Mouse (Mus musculus) stomach, postnatal 0 days (tissue): ENCODE measurements at regions not wholly inside any gene's neighbourhood (a gene's known extent, or its start where the extent isn't known, plus 50 kb on each side); places are given as distances from the start of the nearest gene placed in this dataset.

Experiments used
- CTCF ChIP-seq: IDR thresholded peaks from 2 replicates; pipeline ENCODE4 v1.5.1; 2016; ENCODE audit warnings: antibody characterized with exemption, low read depth, mild to moderate bottlenecking, moderate library complexity
- EP300 ChIP-seq: optimal IDR thresholded peaks from 2 replicates; pipeline ENCODE3; 2016; ENCODE audit warnings: antibody characterized with exemption

DNA sequence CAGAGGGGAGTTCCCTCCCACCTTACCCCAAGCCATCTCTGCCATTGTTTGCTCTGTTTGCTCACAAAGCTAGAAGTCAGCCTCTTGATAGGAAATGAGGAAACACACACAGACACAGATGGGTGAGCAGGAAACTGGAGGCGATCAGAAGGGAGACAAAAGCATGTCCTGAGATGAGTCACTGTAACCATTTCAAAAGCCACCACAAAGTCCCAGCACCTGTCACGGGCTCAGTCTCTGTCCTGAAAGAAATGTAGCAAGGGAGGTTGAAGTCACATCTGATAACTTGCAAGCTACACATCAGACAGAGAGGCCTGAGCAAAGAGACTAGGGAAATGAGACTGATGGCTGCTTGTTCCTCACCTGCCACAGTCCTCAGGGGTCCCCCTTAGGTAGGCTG lies 89.6 kb upstream of the Egln3 start:
- TF ChIP-seq CTCF = no peak
- no peak for TF ChIP-seq EP300
